Mouse (Mus musculus): ENCODE results near the gene Rbp1.

Rbp1 gene

GRCm38 (mm10) chr9:98422656-98423055 lies at the start of gene Rbp1:
Gene Rbp1 (plus strand): TSS chr9:98422961.
- DNase-seq (ENCODE audit: low spot score in 2 of 2) = no peak

GRCm38 (mm10) chr9:98373358-98373757 lies 49.4 kb upstream of the Rbp1 start:
- no peak for DNase-seq (ENCODE audit: low spot score in 2 of 2)

GRCm38 (mm10) chr9:98374897-98375296 lies 47.9 kb upstream of the Rbp1 start:
- peak; percentile 28 to 54 for DNase-seq (ENCODE audit: low spot score in 2 of 2)

- DNase-seq (ENCODE audit: low spot score in 2 of 2) = no peak
These were observed 47.2 kb upstream of the Rbp1 start for GRCm38 (mm10) chr9:98375329-98376170.

- no peak for DNase-seq (ENCODE audit: low spot score in 2 of 2)
These were observed 43.0 kb upstream of the Rbp1 start for GRCm38 (mm10) chr9:98379736-98380135.

- DNase-seq (ENCODE audit: low spot score in 2 of 2) = no peak
These were observed 42.2 kb upstream of the Rbp1 start for GRCm38 (mm10) chr9:98380593-98380992.

GRCm38 (mm10) chr9:98387741-98388632 lies 34.8 kb upstream of the Rbp1 start:
- DNase-seq (ENCODE audit: low spot score in 2 of 2) = no peak

GRCm38 (mm10) chr9:98388633-98388965 lies 34.2 kb upstream of the Rbp1 start:
- DNase-seq (ENCODE audit: low spot score in 2 of 2) = peak; percentile 49 to 84

- DNase-seq (ENCODE audit: low spot score in 2 of 2) = no peak
These were observed 29.3 kb upstream of the Rbp1 start for GRCm38 (mm10) chr9:98393496-98393895.

- no peak for DNase-seq (ENCODE audit: low spot score in 2 of 2)
These were observed 25.6 kb upstream of the Rbp1 start for GRCm38 (mm10) chr9:98397211-98397610.

- DNase-seq (ENCODE audit: low spot score in 2 of 2) = no peak
These were observed 24.9 kb upstream of the Rbp1 start for GRCm38 (mm10) chr9:98397866-98398265.

- peak; percentile 66 to 82 for DNase-seq (ENCODE audit: low spot score in 2 of 2)
These were observed 22.4 kb upstream of the Rbp1 start for GRCm38 (mm10) chr9:98400185-98400894.

- no peak for DNase-seq (ENCODE audit: low spot score in 2 of 2)
These were observed 21.1 kb upstream of the Rbp1 start for GRCm38 (mm10) chr9:98401611-98402010.

GRCm38 (mm10) chr9:98407771-98408170 lies 15.0 kb upstream of the Rbp1 start:
- DNase-seq (ENCODE audit: low spot score in 2 of 2) = no peak

GRCm38 (mm10) chr9:98409137-98409536 lies 13.6 kb upstream of the Rbp1 start:
- peak; percentile 53 to 58 for DNase-seq (ENCODE audit: low spot score in 2 of 2)

- DNase-seq (ENCODE audit: low spot score in 2 of 2) = no peak
These were observed 7.3 kb upstream of the Rbp1 start for GRCm38 (mm10) chr9:98415427-98415826.

- DNase-seq (ENCODE audit: low spot score in 2 of 2) = no peak
These were observed 4.8 kb upstream of the Rbp1 start for GRCm38 (mm10) chr9:98417919-98418318.

GRCm38 (mm10) chr9:98418346-98418745 lies 4.4 kb upstream of the Rbp1 start:
- DNase-seq (ENCODE audit: low spot score in 2 of 2) = no peak

GRCm38 (mm10) chr9:98420666-98421065 lies 2.1 kb upstream of the Rbp1 start:
- DNase-seq (ENCODE audit: low spot score in 2 of 2) = no peak

- no peak for DNase-seq (ENCODE audit: low spot score in 2 of 2)
These were observed 858 bp upstream of the Rbp1 start for GRCm38 (mm10) chr9:98421903-98422302.

- DNase-seq (ENCODE audit: low spot score in 2 of 2) = no peak
These were observed 930 bp downstream of the Rbp1 start for GRCm38 (mm10) chr9:98423691-98424090.

GRCm38 (mm10) chr9:98424291-98424690 lies 1.5 kb downstream of the Rbp1 start:
- DNase-seq (ENCODE audit: low spot score in 2 of 2) = no peak

All from right cerebral cortex, postnatal 36 days (tissue).